Mouse (Mus musculus) retina, embryonic 14.5 days (tissue): ENCODE data around the gene Gse1.

Experiments
- DNase-seq: peaks from one replicate; pipeline ENCODE4 v3.0.0-alpha.2; 2015; ENCODE audit warnings: low spot score

Gse1 gene

GRCm38 (mm10) chr8:120497503-120497946 lies 269.3 kb downstream of the Gse1 start:
- DNase-seq = peak; percentile 53

GRCm38 (mm10) chr8:120498349-120498831 lies 270.1 kb downstream of the Gse1 start:
- peak; percentile 51 for DNase-seq

DNA sequence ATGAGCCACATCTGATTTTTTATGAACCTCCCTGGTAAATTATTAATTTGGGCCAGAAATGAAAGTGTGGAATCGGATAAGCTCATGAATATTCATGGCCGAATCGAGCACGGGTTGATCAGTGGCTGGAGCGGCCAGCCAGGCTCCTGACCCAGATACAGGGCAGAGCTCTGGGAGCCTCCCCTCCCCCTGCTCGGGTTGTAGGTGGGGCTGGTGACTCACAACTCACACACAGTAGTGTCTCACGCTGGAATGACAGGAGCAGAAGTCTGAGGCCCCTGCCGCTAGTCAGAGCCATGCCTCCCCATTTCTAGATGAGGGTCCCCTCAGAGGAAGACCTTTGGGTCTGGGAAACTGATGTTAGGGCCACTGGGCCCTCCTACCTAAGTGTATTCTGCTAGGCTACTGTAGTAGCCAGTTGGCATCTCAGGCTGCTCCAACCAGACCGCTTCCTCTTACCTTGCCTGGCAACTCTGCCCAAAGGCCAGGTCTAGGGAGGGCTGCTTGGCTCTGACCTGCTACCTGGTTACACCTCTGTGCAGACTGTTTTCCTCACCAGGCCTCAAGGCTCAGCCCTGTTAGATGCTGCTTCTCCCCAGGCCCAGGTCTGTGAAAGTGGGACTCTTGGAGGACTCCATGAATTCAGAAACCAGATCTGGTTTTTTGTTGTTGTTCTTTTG lies 270.8 kb downstream of the Gse1 start:
- DNase-seq = peak; percentile 87

GRCm38 (mm10) chr8:120500701-120501261 lies 272.5 kb downstream of the Gse1 start:
- DNase-seq = no peak

- no peak for DNase-seq
Measured at GRCm38 (mm10) chr8:120501426-120501825, 273.2 kb downstream of the Gse1 start.

DNA sequence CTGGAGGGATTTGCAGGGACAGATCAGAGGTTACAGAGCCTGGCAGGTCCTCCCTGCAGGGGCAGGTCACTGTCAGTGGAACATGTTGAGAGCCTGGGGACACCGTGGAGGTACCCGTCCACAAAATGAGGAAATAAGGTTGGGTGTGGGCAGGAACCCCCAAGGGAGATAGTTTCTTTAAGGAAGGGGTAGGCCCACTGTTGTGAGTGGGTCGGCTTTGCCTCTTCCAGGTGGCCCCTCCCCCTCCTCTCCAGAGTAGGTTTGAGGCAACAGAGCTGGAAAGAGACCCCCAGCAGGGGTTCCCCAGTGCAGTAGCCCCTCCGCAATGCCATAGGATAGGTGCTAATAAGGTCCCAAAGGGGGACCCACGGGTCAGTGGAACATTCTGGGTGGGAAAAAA lies 274.2 kb downstream of the Gse1 start:
- no peak for DNase-seq

DNA sequence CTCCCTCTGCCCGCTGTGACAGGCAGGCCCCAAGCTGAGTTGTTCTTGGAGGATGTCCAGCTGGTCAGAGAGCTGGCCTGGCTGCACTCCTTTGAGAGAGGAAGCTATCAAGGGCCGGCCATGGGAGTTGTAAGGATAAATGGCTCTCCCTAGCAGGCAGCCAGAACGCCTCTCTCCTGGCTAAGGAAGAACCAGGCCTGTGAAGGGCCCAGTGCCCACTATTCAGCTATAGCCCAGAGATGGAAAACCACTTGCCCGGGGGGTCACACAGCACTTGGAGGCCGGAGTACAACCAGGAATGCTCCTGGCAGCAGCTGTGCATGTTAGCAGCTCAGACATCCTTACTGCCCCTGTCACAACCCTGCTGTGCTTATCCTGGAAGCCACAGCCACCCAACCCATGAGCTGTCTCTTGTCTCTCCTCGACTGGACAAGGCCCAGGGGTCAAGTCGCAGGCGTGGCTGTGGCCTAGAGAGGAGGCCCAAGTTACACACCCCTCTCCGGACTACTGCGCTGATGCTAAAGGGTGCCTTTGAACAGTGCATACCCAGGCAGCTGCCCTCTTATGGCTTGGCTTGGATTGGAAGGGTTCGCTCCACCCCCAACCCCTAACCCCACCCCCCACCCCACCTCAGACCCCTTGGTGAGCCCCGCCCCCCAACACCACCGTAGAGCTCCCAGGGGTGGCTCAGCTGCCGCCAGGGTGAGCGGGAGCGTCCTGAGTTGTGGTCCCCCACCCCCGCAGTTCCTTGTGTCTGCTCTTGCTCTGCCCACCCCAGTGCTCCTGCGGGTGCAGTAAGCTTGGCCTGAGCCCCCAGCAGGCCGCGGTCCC lies 276.2 kb downstream of the Gse1 start:
- DNase-seq = peak; percentile 50

- peak; percentile 80 for DNase-seq
Measured at GRCm38 (mm10) chr8:120505082-120505511, 276.8 kb downstream of the Gse1 start.

GRCm38 (mm10) chr8:120505619-120506310 lies 277.5 kb downstream of the Gse1 start:
- DNase-seq = no peak

GRCm38 (mm10) chr8:120506562-120506961 lies 278.3 kb downstream of the Gse1 start:
- DNase-seq = no peak

DNA sequence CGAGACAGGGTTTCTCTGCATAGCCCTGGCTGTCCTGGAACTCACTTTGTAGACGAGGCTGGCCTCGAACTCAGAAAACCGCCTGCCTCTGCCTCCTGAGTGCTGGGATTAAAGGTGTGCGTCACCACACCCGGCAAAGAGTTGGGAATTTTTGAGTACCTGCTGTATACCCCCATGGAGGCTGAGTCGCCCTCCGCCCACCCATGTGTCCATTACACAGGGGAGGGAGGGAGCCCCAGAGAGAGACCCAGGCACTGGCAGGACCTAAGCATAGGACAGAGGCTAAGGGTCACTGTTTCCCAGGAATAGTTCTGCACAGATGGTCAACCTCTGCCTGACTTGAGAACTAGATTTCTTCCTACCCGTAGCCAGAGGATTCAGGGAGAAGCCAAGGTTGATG lies 279.0 kb downstream of the Gse1 start:
- DNase-seq = no peak

GRCm38 (mm10) chr8:120509136-120510034 lies 281.1 kb downstream of the Gse1 start:
- peak; percentile 81 for DNase-seq

DNA sequence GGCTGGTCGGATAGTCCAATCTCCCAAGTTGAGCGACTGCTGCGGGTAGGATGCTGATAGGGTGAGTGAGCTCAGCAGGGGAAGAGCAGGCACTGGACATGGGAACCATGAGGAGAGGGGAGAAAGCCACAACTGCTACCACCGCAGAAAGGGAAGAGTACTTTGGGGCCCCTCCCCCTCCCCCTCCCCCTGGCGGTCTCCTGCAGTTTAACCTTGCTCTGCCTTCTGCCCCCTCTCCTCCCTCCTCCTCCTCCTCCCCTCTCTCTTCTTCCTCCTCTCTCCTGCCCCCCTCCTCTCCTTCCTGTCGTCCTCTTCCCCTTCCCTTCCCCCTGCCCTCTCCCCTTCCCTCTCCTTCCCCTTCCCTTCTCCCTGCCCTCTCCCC lies 281.8 kb downstream of the Gse1 start:
- no peak for DNase-seq

- DNase-seq = no peak
Measured at GRCm38 (mm10) chr8:120510863-120511457, 282.7 kb downstream of the Gse1 start.

- DNase-seq = no peak
Measured at GRCm38 (mm10) chr8:120511737-120512136, 283.5 kb downstream of the Gse1 start.

DNA sequence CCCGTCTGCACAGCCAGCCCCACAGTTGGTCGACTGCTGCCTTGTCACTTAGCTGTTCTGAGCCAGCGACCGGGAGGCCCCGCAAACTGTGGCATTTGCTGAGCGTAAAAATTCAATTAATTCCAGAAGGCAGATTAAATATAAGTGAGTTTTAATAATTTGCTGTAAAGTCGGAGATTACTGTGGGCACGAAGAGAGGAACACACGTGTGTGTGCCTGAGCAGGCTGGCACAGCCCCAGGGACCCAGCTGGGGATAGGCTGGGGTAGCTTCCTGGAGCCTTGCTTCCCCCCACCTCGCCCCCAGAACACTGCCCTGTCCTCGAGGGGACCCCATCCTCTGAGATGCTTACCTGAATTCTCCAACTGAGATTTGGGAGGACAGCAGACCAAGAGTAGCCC lies 284.1 kb downstream of the Gse1 start:
- no peak for DNase-seq

DNA sequence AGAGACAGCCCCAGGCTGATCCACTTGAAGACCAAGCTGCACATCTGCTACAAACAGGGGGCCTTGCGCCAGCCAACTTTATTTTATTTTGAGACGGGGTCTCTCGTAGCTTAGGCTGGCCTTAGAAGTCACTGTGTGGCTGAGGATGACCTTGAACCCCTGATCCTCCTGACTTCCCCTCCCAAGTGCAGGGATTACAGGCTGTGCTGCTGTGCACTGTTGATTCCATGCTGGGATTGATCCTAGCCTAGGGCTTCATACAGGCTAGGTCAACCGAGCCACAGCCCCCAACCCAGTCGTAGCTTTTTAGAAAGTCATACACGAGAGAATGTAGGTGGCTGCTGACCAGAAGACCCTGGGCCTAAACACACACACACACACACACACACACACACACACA lies 284.9 kb downstream of the Gse1 start:
- no peak for DNase-seq

- peak; percentile 82 for DNase-seq
Measured at GRCm38 (mm10) chr8:120513638-120514461, 285.6 kb downstream of the Gse1 start.

- DNase-seq = no peak
Measured at GRCm38 (mm10) chr8:120515214-120515613, 287.0 kb downstream of the Gse1 start.

GRCm38 (mm10) chr8:120515650-120516049 lies 287.4 kb downstream of the Gse1 start:
- no peak for DNase-seq
